Mouse (Mus musculus): ENCODE measurements around the gene Olfr680-ps1.
"Not testable (repeated sequence)": the region's sequence is repeated elsewhere in the genome, so short reads cannot be mapped to it uniquely, and the experiment has no call there.

Olfr680-ps1 gene

GRCm38 (mm10) chr7:105092717-105093116 is at the start of gene Olfr680-ps1:
Gene Olfr680-ps1, minus strand, starts transcription at chr7:105092817.
- not testable (repeated sequence) for DNase-seq (ENCODE audit: low read depth, low spot score)

DNA sequence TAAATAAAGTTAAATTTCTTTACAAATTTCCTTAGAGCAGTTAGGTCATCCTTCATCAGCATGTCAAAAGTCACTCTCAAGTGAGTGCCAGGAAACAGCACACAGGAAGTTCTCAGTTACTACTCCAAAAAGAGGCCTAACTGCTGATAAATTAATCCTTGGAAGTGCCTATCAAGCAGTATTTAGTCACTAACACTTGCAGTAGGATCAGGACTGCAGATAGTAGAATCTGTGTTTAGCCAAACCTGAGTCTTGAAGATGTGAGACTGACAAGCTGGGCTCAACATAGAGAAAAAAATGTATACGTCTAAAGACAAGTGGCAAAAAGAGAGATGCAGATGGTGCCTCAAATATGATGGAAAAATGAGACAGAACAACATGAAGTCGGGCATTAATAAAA is 48.7 kb upstream of the Olfr680-ps1 start:
- no peak for DNase-seq (ENCODE audit: low read depth, low spot score)

DNA sequence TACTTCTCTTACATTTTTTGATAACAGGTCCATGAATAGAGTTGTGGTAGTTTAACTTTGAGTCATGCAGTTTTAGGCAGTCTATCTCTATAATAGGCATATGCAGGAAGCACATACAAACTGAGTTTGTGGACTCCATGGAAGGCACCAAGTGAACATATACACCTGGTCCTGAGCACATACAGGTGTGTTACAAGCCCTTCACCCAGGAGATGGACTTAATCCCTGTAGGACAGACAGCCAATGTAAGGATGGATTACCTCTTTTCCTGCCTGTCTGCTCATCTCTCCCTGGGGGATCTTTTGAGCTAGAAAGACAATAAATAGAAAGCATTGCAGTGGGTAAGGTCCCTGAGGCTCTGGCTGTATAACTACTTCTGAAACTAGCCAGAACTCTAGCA is 23.9 kb upstream of the Olfr680-ps1 start, which contains the start of gene Olfr681:
Gene Olfr681 (plus strand): TSS at position 301 of the 400 bp plus-strand sequence.
- no peak for DNase-seq (ENCODE audit: low read depth, low spot score)

GRCm38 (mm10) chr7:105080905-105081304 is 11.7 kb downstream of the Olfr680-ps1 start, which contains the start of gene Olfr679:
Gene Olfr679, plus strand, starts transcription at chr7:105081205.
- no peak for DNase-seq (ENCODE audit: low read depth, low spot score)

DNA sequence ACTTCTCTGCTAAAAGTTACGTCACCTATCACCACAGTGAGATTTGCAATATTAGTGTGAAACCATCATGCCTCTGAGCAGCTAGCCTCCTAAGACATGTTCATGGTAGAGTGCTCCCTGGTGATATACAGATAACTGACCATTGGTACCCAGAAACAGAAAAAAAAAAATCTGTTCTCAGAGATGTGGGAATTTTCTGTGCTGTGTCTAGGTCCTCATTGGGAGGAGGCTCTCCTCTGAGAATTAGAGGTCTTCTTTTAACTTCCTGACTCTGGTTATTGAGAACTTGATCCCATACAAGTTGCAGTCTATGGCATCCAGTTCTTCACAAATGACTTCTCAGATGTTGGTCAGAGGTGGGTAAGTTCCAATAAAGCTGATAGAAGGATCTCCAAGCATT is 28.4 kb downstream of the Olfr680-ps1 start, which contains the start of gene Olfr678:
Gene Olfr678 (plus strand): TSS at position 301 of the 400 bp plus-strand sequence.
- no peak for DNase-seq (ENCODE audit: low read depth, low spot score)

DNA sequence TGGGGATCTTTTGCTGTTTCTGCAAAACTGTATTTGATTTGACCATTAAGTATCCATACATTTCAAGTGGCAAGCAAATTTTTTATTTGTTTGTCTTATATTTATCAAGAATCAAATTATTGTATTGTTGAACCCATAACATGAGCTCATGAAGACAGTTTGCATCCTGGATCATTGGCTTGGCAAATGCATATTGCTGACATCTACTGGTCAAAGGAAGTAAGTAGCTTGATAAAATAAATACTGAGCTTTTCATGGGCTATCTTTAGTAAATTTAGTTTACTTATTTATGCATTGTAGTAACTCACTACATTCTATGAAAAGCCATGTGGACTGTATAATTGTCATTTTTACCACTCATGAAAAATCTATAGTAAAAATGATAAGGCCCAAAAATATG is 33.7 kb downstream of the Olfr680-ps1 start:
- DNase-seq (ENCODE audit: low read depth, low spot score), result no peak

Measured in mesoderm, embryonic 11.5 days (tissue).